10 mouse cellular contexts compared by ENCODE assay signal in the genomic region with DNA sequence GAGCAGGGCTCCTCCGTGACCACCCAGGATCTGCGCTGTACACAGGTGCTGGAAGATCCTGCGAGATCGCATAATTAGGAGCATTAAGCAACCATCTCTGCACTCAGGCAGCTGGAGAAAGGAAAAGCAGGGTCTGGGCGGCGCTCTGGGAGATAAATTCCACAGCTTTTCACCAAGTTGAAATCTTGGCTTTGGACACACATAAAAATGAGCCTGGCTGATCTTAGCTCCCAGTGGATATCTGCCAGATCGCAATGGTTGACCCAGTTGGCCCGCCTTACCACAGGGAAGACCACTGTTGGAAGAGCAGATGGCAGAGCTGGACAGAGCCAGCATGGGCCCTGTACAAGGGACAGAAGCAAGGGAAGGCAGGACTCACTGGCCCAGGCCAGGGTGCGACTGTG. TPM values are rescaled to one million over a fixed set of nuclear protein-coding genes. Genes with fewer than 3 reads are reported as not detected.
A peak's percentile ranks its signal among the peaks of the same experiment; 100 is the strongest.
DNase-seq lines count a peak whose midpoint lies in the region; ATAC-seq and TF ChIP-seq lines count a peak whose summit lies in the region.
"Had no signal": no experiment of that assay in that cellular context is flagged by ENCODE, and none has a peak within 500 bp of the region (broad histone marks: within the 10 kb centered on the region; RNA-seq: fewer than 3 reads in every experiment).

No protein-coding gene starts in this region.

- H3K4me1 ChIP-seq in lung, adult 2 months (ENCODE audit: control insufficient read depth, insufficient read depth, low read length), result no peaks in the 10 kb centered on the region
- peaks cover 23% of the 10 kb centered on the region; the same call in 1 of the 2 replicates for H3K4me1 ChIP-seq in kidney, postnatal 0 days (replicated peaks; ENCODE audit: insufficient read depth, low read length)

- TF ChIP-seq POLR2A in lung, adult 2 months (IDR thresholded peaks at IDR 0.05; ENCODE audit: borderline replicate concordance, extremely low read depth, low read depth, low read length), result no peak

- H3K9ac ChIP-seq in kidney, postnatal 0 days (ENCODE audit: low read depth, low read length), result no peak overlapping the region
- H3K9ac ChIP-seq: heart, embryonic 13.5 days; stomach, embryonic 15.5 days had no signal

- no peaks in the 10 kb centered on the region for H3K9me3 ChIP-seq in kidney, postnatal 0 days (replicated peaks; ENCODE audit: low read length)
- H3K9me3 ChIP-seq: heart, embryonic 13.5 days; stomach, embryonic 15.5 days had no signal

- H3K27ac ChIP-seq in kidney, postnatal 0 days, result peak overlapping the region; percentile 51; the same call in 1 of the 2 replicates
- H3K27ac ChIP-seq: heart, embryonic 13.5 days; stomach, embryonic 15.5 days had no signal

- no peak overlapping the region for H3K4me2 ChIP-seq in kidney, postnatal 0 days (ENCODE audit: low read length)
- H3K4me2 ChIP-seq: heart, embryonic 13.5 days; stomach, embryonic 15.5 days had no signal

- H3K27me3 ChIP-seq in kidney, postnatal 0 days (ENCODE audit: insufficient read depth, low read length), result no peaks in the 10 kb centered on the region
- H3K27me3 ChIP-seq: heart, embryonic 13.5 days; stomach, embryonic 15.5 days had no signal

- H3K4me3 ChIP-seq in lung, adult 2 months (replicated peaks; ENCODE audit: extremely low read depth, low read depth, low read length), result no peak overlapping the region
- H3K4me3 ChIP-seq in kidney, postnatal 0 days (replicated peaks; ENCODE audit: low read depth, low read length), result no peak overlapping the region
- H3K4me3 ChIP-seq: heart, embryonic 13.5 days; stomach, embryonic 15.5 days had no signal

- 77% methylated on average over 9 of the region's 9 CpGs for WGBS in lung, adult 2 months
- WGBS in kidney, postnatal 0 days, result 76% methylated on average over 9 of the region's 9 CpGs

- peak; percentile 25 for DNase-seq in gastrocnemius, adult 18-20 months (ENCODE audit: low spot score)
- no peak for DNase-seq in gastrocnemius, postnatal 25 days
- DNase-seq in lung, postnatal 14 days, result peak; percentile 28
- DNase-seq in lung, adult 2 months, result no peak
- DNase-seq in cerebellum, postnatal 14 days, result peak; percentile 83 to 92
- DNase-seq in kidney, postnatal 0 days (ENCODE audit: low spot score), result no peak
- DNase-seq in right cerebral cortex, adult 18-20 months, result no peak
- no peak for DNase-seq in thymus, postnatal 4 days

- TF ChIP-seq CTCF in lung, adult 2 months (IDR thresholded peaks at IDR 0.05; ENCODE audit: insufficient read depth, low read length), result no peak
- TF ChIP-seq CTCF in kidney, postnatal 0 days (IDR thresholded peaks at IDR 0.05; ENCODE audit: low read depth), result no peak

- 0 out of 2 replicates have a peak, but pooled peaks cover 6% of the 10 kb centered on the region for H3K36me3 ChIP-seq in kidney, postnatal 0 days (ENCODE audit: insufficient read depth, low read length)

- no peak for ATAC-seq in kidney, postnatal 0 days (replicated peaks; ENCODE audit: low FRiP score, low read depth)

RNA-seq across cellular contexts. Expression of gene Foxp1, which starts 13.3 kb away (rescaled TPM):
- total RNA-seq in gastrocnemius, adult 18-20 months (2021), result 10 to 100 TPM; 10.1 to 15.8 TPM
- 10 to 100 TPM; 16.9 to 17.8 TPM for total RNA-seq in gastrocnemius, postnatal 25 days (2021)
- polyA plus RNA-seq in lung, adult 2 months (2012; rRNA removed), result 135 and 169 TPM in 2 replicates
- 37.1 and 38.0 TPM in 2 replicates for polyA plus RNA-seq in kidney, postnatal 0 days (2015; fragmentation: Nextera tagmentation; extraction: Ambion mirVana)

Comparison
In these comparisons a context has a peak if more than half of its experiments do, and no peak if none do; other contexts are left out.
1. DNase-seq: peak in gastrocnemius, adult 18-20 months (single experiment), lung, postnatal 14 days (single experiment) and cerebellum, postnatal 14 days (2 of 2); none in gastrocnemius, postnatal 25 days (single experiment), lung, adult 2 months (single experiment), kidney, postnatal 0 days (single experiment), right cerebral cortex, adult 18-20 months (single experiment) and thymus, postnatal 4 days (single experiment).